Mouse (Mus musculus) adrenal gland, postnatal 0 days (tissue): ENCODE data around the gene Serpinb7. TPM values are rescaled to one million over a fixed set of nuclear protein-coding genes. Genes with fewer than 3 reads are reported as not detected.

Experiments used
- polyA plus RNA-seq: library from polyadenylated mRNA; unstranded; fragments of >200 nt; fragmentation: Nextera tagmentation; extraction: Ambion mirVana; gene quantifications from 2 replicates; pipeline ENCODE4 v1.2.1, GENCODE M21; 2015

Serpinb7 gene
- polyA plus RNA-seq, result 0.83 and 1.1 TPM in 2 replicates

GRCm38 (mm10) chr1:107399355-107399754, at the start of gene Serpinb7:
Gene Serpinb7, plus strand, starts transcription at chr1:107399655.

GRCm38 (mm10) chr1:107360898-107361297, 38.6 kb upstream of the Serpinb7 start, which contains the start of gene Serpinb11:
Gene Serpinb11, plus strand, starts transcription at chr1:107361198.

Other genes with a start within 250 kb of the Serpinb7 start
- gene Serpinb3b, start 121.3 kb upstream of the Serpinb7 start, polyA plus RNA-seq, result not detected in 2 replicates
- gene Serpinb3c, start 121.3 kb upstream of the Serpinb7 start, polyA plus RNA-seq, result 0.09 TPM in 1 of 2 replicates, not detected in the other
- 0.11 TPM in 1 of 2 replicates, not detected in the other for gene Serpinb11, start 38.5 kb upstream of the Serpinb7 start, polyA plus RNA-seq
- gene Serpinb2, start 111.8 kb downstream of the Serpinb7 start, polyA plus RNA-seq, result 0.36 and 0.91 TPM in 2 replicates
- gene Serpinb8, start 190.4 kb downstream of the Serpinb7 start, polyA plus RNA-seq, result 3.0 and 4.2 TPM in 2 replicates